Mouse (Mus musculus): ENCODE measurements around the gene Tmem98.

DNA sequence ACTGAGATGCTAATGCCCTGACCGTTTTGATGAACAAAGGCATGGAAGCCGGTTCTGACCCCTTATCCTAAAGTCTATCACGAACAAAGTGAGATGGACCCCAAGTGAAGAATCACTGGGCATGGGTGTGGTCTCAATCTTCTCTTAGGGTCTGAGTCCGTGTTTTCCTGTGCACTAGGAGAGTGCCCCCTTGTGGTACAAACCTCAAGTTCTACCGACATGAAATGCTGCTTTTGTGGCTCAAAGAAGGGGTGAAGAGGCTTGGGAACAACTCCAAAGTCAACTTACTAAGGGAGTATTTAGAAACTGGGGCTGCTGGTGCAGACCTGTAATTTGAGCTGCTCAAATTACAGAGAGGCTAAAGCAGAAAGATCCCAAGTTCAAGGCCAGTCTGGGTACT, 41.9 kb downstream of the Tmem98 start:
- TF ChIP-seq EP300 (IDR thresholded peaks at IDR 0.05; ENCODE audit: low read length): no peak
- no peak for TF ChIP-seq CHD2 (IDR thresholded peaks at IDR 0.05; ENCODE audit: low read length)
- peak; percentile 81 to 83 for TF ChIP-seq CTCF (conservative IDR thresholded peaks at IDR 0.05 in 1 of 2, IDR thresholded peaks at IDR 0.05 in 1 of 2; ENCODE audit: low read depth in 2 of 2, low read length in 2 of 2)
- TF ChIP-seq POLR2A (IDR thresholded peaks at IDR 0.05; ENCODE audit: low read depth, low read length): no peak
- TF ChIP-seq MAX (IDR thresholded peaks at IDR 0.05; ENCODE audit: low read length): no peak
- TF ChIP-seq NELFE (IDR thresholded peaks at IDR 0.05; ENCODE audit: low read depth, low read length): no peak
- no peak for TF ChIP-seq TBP (conservative IDR thresholded peaks at IDR 0.05; ENCODE audit: low read depth, low read length)
- TF ChIP-seq ZNF384 (IDR thresholded peaks at IDR 0.05; ENCODE audit: low read depth, low read length): no peak
- TF ChIP-seq RAD21 (IDR thresholded peaks at IDR 0.05; ENCODE audit: low read depth, low read length): peak; percentile 53
- no peak for TF ChIP-seq POLR2AphosphoS2 (IDR thresholded peaks at IDR 0.05; ENCODE audit: low read depth, low read length)
- TF ChIP-seq MXI1 (IDR thresholded peaks at IDR 0.05; ENCODE audit: low read depth, low read length): no peak
- TF ChIP-seq USF1 (IDR thresholded peaks at IDR 0.05; ENCODE audit: low read depth, low read length): no peak
- no peak for TF ChIP-seq MYC (IDR thresholded peaks at IDR 0.05; ENCODE audit: low read depth, low read length)
